Mouse (Mus musculus): ENCODE data around the gene Rhot2. TPM values are rescaled to one million over a fixed set of nuclear protein-coding genes. Genes with fewer than 3 reads are reported as not detected.

Gene Rhot2
- polyA plus RNA-seq, 1 experiment from 2014 or later: 23.6 TPM

Small RNA genes lying within 50 kb of the gene (microRNA-seq; reads per million reads assigned to microRNA genes)
- gene Mir3082: not detected

Other genes starting within 250 kb of the Rhot2 start
- gene Gng13, start 127.7 kb downstream of the Rhot2 start, polyA plus RNA-seq (2015; fragmentation: Nextera tagmentation; extraction: Ambion mirVana): 1.5 and 2.1 TPM in 2 replicates
- gene Chtf18, start 117.4 kb downstream of the Rhot2 start, polyA plus RNA-seq (2015; fragmentation: Nextera tagmentation; extraction: Ambion mirVana): 23.4 and 26.1 TPM in 2 replicates
- gene Rpusd1, start 117.2 kb downstream of the Rhot2 start, polyA plus RNA-seq (2015; fragmentation: Nextera tagmentation; extraction: Ambion mirVana): 18.3 and 19.1 TPM in 2 replicates
- 0.06 TPM in 1 of 2 replicates, not detected in the other for gene Mslnl, start 108.8 kb downstream of the Rhot2 start, polyA plus RNA-seq (2015; fragmentation: Nextera tagmentation; extraction: Ambion mirVana)
- gene Msln, start 90.5 kb downstream of the Rhot2 start, polyA plus RNA-seq (2015; fragmentation: Nextera tagmentation; extraction: Ambion mirVana): 38.3 and 43.6 TPM in 2 replicates
- gene Narfl, start 71.1 kb downstream of the Rhot2 start, polyA plus RNA-seq (2015; fragmentation: Nextera tagmentation; extraction: Ambion mirVana): 26.9 and 28.5 TPM in 2 replicates
- 47.3 and 53.4 TPM in 2 replicates for gene Haghl, start 59.2 kb downstream of the Rhot2 start, polyA plus RNA-seq (2015; fragmentation: Nextera tagmentation; extraction: Ambion mirVana)
- 0.24 and 0.26 TPM in 2 replicates for gene Ccdc78, start 58.3 kb downstream of the Rhot2 start, polyA plus RNA-seq (2015; fragmentation: Nextera tagmentation; extraction: Ambion mirVana)
- gene Fam173a, start 52.0 kb downstream of the Rhot2 start, polyA plus RNA-seq (2015; fragmentation: Nextera tagmentation; extraction: Ambion mirVana): 99.3 and 110 TPM in 2 replicates
- gene AC134908.4, start 49.2 kb downstream of the Rhot2 start, polyA plus RNA-seq (2015; fragmentation: Nextera tagmentation; extraction: Ambion mirVana): not detected in 2 replicates
- gene Metrn, start 47.7 kb downstream of the Rhot2 start, polyA plus RNA-seq (2015; fragmentation: Nextera tagmentation; extraction: Ambion mirVana): 46.6 and 48.3 TPM in 2 replicates
- gene Fbxl16, start 35.8 kb downstream of the Rhot2 start, polyA plus RNA-seq (2015; fragmentation: Nextera tagmentation; extraction: Ambion mirVana): 4.1 and 4.6 TPM in 2 replicates
- gene Wdr24, start 21.2 kb downstream of the Rhot2 start, polyA plus RNA-seq (2015; fragmentation: Nextera tagmentation; extraction: Ambion mirVana): 24.3 and 25.5 TPM in 2 replicates
- 50.5 and 54.6 TPM in 2 replicates for gene Jmjd8, start 16.0 kb downstream of the Rhot2 start, polyA plus RNA-seq (2015; fragmentation: Nextera tagmentation; extraction: Ambion mirVana)
- gene Stub1, start 11.4 kb downstream of the Rhot2 start, polyA plus RNA-seq (2015; fragmentation: Nextera tagmentation; extraction: Ambion mirVana): 312 and 319 TPM in 2 replicates
- gene Rhbdl1, start 7.6 kb downstream of the Rhot2 start, polyA plus RNA-seq (2015; fragmentation: Nextera tagmentation; extraction: Ambion mirVana): 1.6 and 2.4 TPM in 2 replicates
- gene Gm20683, start 3.1 kb downstream of the Rhot2 start, polyA plus RNA-seq (2015; fragmentation: Nextera tagmentation; extraction: Ambion mirVana): 1.6 and 2.7 TPM in 2 replicates
- gene Wdr90, start 16.6 kb upstream of the Rhot2 start, polyA plus RNA-seq (2015; fragmentation: Nextera tagmentation; extraction: Ambion mirVana): 21.0 and 22.9 TPM in 2 replicates
- 52.2 and 54.2 TPM in 2 replicates for gene Mcrip2, start 23.9 kb upstream of the Rhot2 start, polyA plus RNA-seq (2015; fragmentation: Nextera tagmentation; extraction: Ambion mirVana)
- gene Mettl26, start 30.2 kb upstream of the Rhot2 start, polyA plus RNA-seq (2015; fragmentation: Nextera tagmentation; extraction: Ambion mirVana): 67.4 and 68.3 TPM in 2 replicates
- gene Wfikkn1, start 36.0 kb upstream of the Rhot2 start, polyA plus RNA-seq (2015; fragmentation: Nextera tagmentation; extraction: Ambion mirVana): 0.39 and 0.55 TPM in 2 replicates
- gene Rab40c, start 74.9 kb upstream of the Rhot2 start, polyA plus RNA-seq (2015; fragmentation: Nextera tagmentation; extraction: Ambion mirVana): 27.1 and 27.3 TPM in 2 replicates
- gene Pigq, start 100.1 kb upstream of the Rhot2 start, polyA plus RNA-seq (2015; fragmentation: Nextera tagmentation; extraction: Ambion mirVana): 60.7 and 60.8 TPM in 2 replicates
- gene Nhlrc4, start 100.1 kb upstream of the Rhot2 start, polyA plus RNA-seq (2015; fragmentation: Nextera tagmentation; extraction: Ambion mirVana): 0.30 TPM in 1 of 2 replicates, not detected in the other
- 0.24 and 0.52 TPM in 2 replicates for gene A930017K11Rik, start 107.7 kb upstream of the Rhot2 start, polyA plus RNA-seq (2015; fragmentation: Nextera tagmentation; extraction: Ambion mirVana)
- gene Capn15, start 140.9 kb upstream of the Rhot2 start, polyA plus RNA-seq (2015; fragmentation: Nextera tagmentation; extraction: Ambion mirVana): 20.4 and 22.8 TPM in 2 replicates
- gene Rab11fip3, start 224.7 kb upstream of the Rhot2 start, polyA plus RNA-seq (2015; fragmentation: Nextera tagmentation; extraction: Ambion mirVana): 11.9 and 13.3 TPM in 2 replicates
- 39.3 and 42.0 TPM in 2 replicates for gene Decr2, start 245.5 kb upstream of the Rhot2 start, polyA plus RNA-seq (2015; fragmentation: Nextera tagmentation; extraction: Ambion mirVana)

All from stomach, embryonic 15.5 days (tissue).